Mouse (Mus musculus): Measurements from ENCODE around the gene Capn8.

- TF ChIP-seq CTCF (IDR thresholded peaks at IDR 0.05; ENCODE audit: control insufficient read depth, insufficient read depth, low read length) = no peak
- no peak for TF ChIP-seq POLR2A (IDR thresholded peaks at IDR 0.05; ENCODE audit: borderline replicate concordance, control insufficient read depth, low read depth, low read length)
Observed at GRCm38 (mm10) chr1:182535080-182535481, 29.7 kb upstream of the Capn8 start.

Data from bone marrow, adult 2 months (tissue).